Mouse (Mus musculus) CD4-positive, CD25-positive, alpha-beta regulatory T cell, adult 9 weeks (primary cell): ENCODE measurements around the gene Nutm1. TPM values are rescaled to one million over a fixed set of nuclear protein-coding genes. Genes with fewer than 3 reads are reported as not detected.

ENCODE experiments used
- polyA plus RNA-seq: library from polyadenylated mRNA; unstranded; fragments of 100-300 nt; shearing (Covaris generic); gene quantifications from one replicate; pipeline ENCODE4 v1.2.1, GENCODE M21; 2017

The Nutm1 gene
- polyA plus RNA-seq = not detected

DNA sequence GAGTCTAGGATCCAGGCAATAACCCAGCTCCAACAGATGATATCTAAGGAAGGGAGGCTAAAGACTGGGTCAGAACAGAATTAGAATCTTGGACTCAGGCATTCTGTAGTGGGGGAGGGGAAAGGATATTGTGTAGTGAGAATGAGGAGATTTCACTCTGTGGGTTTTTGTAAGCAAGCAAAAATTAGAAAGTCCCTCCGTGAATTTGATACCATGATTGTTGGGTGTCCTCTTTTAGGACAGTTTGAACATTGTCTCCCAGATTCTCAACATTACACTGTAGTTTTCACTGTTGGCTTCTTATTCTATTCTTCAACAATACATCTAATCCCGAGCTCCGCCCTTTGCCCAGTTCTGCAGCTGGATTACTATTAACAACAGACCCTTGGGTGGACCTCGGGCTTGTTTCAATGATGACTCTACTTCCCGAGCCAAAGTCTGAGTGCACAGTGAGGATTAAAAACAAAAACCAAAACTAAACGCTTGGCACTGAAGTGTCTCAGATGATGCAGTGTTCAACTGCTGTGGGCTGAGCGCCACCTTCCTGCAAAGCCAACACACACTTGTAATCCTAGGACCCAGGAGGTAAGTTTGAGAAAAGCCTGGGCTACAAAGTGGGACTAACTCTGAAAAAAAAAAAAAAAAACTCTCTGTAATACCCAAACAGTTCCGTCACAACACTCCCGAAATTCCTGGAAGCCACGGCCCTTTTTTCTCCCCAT, at the start of gene Nutm1:
Gene Nutm1, minus strand, starts transcription at position 51 of the 722 bp plus-strand sequence.

GRCm38 (mm10) chr2:112266242-112266592, 7.1 kb upstream of the Nutm1 start, which contains the start of gene Gm21985:
Gm21985 (plus strand) TSS chr2:112266314.

GRCm38 (mm10) chr2:112265448-112266241, 6.6 kb upstream of the Nutm1 start, which contains the start of gene Slc12a6:
Slc12a6 (plus strand) TSS chr2:112265825.

DNA sequence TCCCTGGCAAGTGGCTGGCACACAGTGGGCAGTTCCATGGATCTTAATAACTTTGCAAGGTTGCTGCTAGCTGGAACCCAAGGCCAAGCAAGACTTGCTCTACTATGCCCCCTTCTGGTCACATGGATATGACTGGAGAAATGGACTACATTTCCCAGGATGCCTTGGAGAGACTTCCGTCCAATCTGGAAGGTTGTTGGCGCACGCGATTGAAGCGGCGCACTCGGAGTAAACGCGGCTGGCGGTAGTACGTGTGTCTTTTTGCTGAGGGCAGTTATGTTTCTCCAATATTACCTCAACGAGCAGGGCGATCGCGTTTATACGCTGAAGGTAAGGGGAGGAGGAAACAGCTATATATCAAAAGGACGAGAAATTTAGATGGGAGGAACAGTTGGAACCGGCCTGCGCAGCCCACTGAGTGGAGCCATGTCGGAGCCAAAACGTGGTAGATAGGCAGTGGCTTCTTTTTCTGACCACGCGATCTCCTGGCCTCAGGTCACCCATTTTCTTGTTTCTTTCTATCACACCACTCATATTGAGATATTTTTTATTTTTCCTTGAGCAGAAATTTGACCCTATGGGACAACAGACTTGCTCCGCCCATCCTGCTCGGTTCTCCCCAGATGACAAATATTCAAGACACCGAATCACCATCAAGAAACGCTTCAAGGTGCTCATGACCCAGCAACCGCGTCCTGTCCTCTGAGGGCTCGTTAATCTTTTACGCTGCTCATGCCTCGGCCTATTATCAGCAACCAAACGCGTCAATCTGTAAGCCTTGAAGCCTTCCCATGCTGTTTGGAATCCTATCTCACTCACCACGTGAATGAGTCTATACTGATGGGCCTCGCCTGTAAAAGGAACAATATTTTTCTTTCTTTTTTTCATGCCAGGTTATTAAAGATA, 2.9 kb upstream of the Nutm1 start, which contains the start of gene Nop10:
Gene Nop10, plus strand, starts transcription at position 179 of the 906 bp plus-strand sequence.

DNA sequence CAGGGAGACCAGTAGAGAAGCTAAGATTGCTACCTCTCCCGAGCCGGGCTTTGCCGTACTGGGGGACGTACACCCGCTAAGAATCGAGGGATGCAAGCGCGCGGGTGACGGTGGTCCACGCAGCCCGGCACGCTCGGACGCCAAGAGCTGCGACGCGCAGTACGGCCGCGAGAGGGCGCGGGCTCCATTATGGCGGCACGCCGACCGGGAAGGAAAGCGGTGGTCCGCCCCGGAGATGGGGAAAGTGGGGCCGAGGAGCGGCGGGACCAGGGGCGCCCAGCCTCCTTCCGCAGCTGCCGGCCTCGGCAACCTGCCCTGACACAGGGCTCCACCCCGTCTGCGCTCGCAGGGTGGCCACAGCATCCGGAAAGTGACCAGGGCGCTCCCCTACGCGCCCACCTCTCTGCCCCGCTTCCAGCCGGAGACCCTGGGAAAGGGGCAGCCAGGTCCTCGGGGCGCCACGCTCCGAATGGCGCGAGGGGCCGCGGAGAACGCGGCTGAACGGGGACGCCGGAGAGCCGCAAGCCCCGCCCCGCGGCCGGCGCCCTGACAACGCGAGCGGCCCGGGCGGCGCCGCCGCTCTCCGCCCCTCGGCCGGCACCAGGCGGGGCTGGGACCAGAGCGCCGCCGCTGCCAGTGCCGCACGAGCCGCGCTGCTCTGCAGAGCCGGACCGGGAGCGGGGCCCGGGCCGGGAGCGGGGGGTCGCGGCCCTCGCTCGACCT, 19.7 kb downstream of the Nutm1 start, which contains the start of gene Lpcat4:
Gene Lpcat4, plus strand, starts transcription at position 257 of the 723 bp plus-strand sequence.

Other genes with a start within 250 kb of the Nutm1 start
- not detected for gene Olfr1310, start 246.6 kb downstream of the Nutm1 start, polyA plus RNA-seq
- gene Olfr1311, start 234.9 kb downstream of the Nutm1 start, polyA plus RNA-seq = not detected
- gene Olfr1312, start 209.1 kb downstream of the Nutm1 start, polyA plus RNA-seq = 0.06 TPM
- not detected for gene Olfr1313, start 181.4 kb downstream of the Nutm1 start, polyA plus RNA-seq
- gene Olfr1314, start 162.5 kb downstream of the Nutm1 start, polyA plus RNA-seq = not detected
- gene Olfr1315-ps1, start 143.9 kb downstream of the Nutm1 start, polyA plus RNA-seq = not detected
- gene Olfr1316, start 124.3 kb downstream of the Nutm1 start, polyA plus RNA-seq = not detected
- gene Olfr1317, start 119.0 kb downstream of the Nutm1 start, polyA plus RNA-seq = not detected
- not detected for gene Olfr1318, start 105.1 kb downstream of the Nutm1 start, polyA plus RNA-seq
- 45.2 TPM for gene Lpcat4, start 19.8 kb downstream of the Nutm1 start, polyA plus RNA-seq
- gene Nop10, start 2.6 kb upstream of the Nutm1 start, polyA plus RNA-seq = 184 TPM
- gene Slc12a6, start 6.5 kb upstream of the Nutm1 start, polyA plus RNA-seq = 82.9 TPM
- gene Gm21985, start 7.0 kb upstream of the Nutm1 start, polyA plus RNA-seq = not detected
- gene Emc4, start 108.7 kb upstream of the Nutm1 start, polyA plus RNA-seq = 107 TPM
- 26.2 TPM for gene Katnbl1, start 119.9 kb upstream of the Nutm1 start, polyA plus RNA-seq
- 23.1 TPM for gene Emc7, start 195.7 kb upstream of the Nutm1 start, polyA plus RNA-seq
- not detected for gene Chrm5, start 221.5 kb upstream of the Nutm1 start, polyA plus RNA-seq
- gene Aven, start 233.7 kb upstream of the Nutm1 start, polyA plus RNA-seq = 24.3 TPM